Mouse (Mus musculus) embryonic facial prominence, embryonic 13.5 days (tissue): Measurements from ENCODE around the gene Smim4. TPM values are rescaled to one million over a fixed set of nuclear protein-coding genes. Genes with fewer than 3 reads are reported as not detected.

ENCODE experiments used
- ATAC-seq: fragments of 200-750 bp; cut with Nextera tagmentation; 2 replicates; pipeline ENCODE4 v1.8.0; 2017; ENCODE audit warnings: low read depth; ENCODE audit not compliant: insufficient number of reproducible peaks, insufficient read depth, low FRiP score, low TSS enrichment
- H3K27ac ChIP-seq: fragments of 300-500 bp; sonication (generic); 2 replicates; pipeline ENCODE4 v1.5.1; 2015; ENCODE audit warnings: moderate library complexity, mild to moderate bottlenecking, inconsistent platforms
- H3K27me3 ChIP-seq: fragments of 300-500 bp; sonication (generic); 2 replicates; pipeline ENCODE4 v1.6.1; 2015; ENCODE audit warnings: mild to moderate bottlenecking, inconsistent platforms
- H3K36me3 ChIP-seq: fragments of 300-500 bp; sonication (generic); 2 replicates; pipeline ENCODE4 v1.6.1; 2015; ENCODE audit warnings: mild to moderate bottlenecking, inconsistent platforms
- H3K4me1 ChIP-seq: fragments of 300-500 bp; sonication (generic); 2 replicates; pipeline ENCODE4 v1.6.1; 2015; ENCODE audit warnings: inconsistent platforms
- H3K4me2 ChIP-seq: fragments of 300-500 bp; sonication (generic); 2 replicates; pipeline ENCODE4 v1.6.1; 2015; ENCODE audit warnings: moderate library complexity, mild to moderate bottlenecking, inconsistent platforms
- H3K4me3 ChIP-seq: fragments of 300-500 bp; sonication (generic); 2 replicates; pipeline ENCODE4 v1.5.1; 2015; ENCODE audit warnings: mild to moderate bottlenecking, inconsistent platforms
- H3K9ac ChIP-seq: fragments of 300-500 bp; sonication (generic); 2 replicates; pipeline ENCODE4 v1.6.1; 2015; ENCODE audit warnings: mild to moderate bottlenecking, inconsistent platforms
- H3K9me3 ChIP-seq: fragments of 300-500 bp; sonication (generic); 2 replicates; pipeline ENCODE4 v1.6.1; 2016; ENCODE audit warnings: inconsistent platforms
- WGBS: fragments of 180-500 bp; shearing (Covaris S2); methylation state at CpG from one replicate; pipeline ENCODE4 v1.1.7; 2015; ENCODE audit warnings: mixed read lengths; 5-methylcytosine and 5-hydroxymethylcytosine counted together
- polyA plus RNA-seq: library from polyadenylated mRNA; unstranded; fragments of >200 nt; fragmentation: Nextera tagmentation; extraction: Ambion mirVana; gene quantifications from 2 replicates; pipeline ENCODE4 v1.2.1, GENCODE M21; 2015

The Smim4 gene
- polyA plus RNA-seq, 1 experiment from 2014 or later = 72.6 TPM

GRCm38 (mm10) chr14:31138219-31138896 lies 9.6 kb upstream of the Smim4 start:
- H3K4me2 ChIP-seq = no peak overlapping the region
- H3K27ac ChIP-seq = no peak overlapping the region
- no peaks in the 10 kb centered on the region for H3K27me3 ChIP-seq
- no peaks in the 10 kb centered on the region for H3K9me3 ChIP-seq
- peaks cover 16% of the 10 kb centered on the region for H3K4me1 ChIP-seq
- ATAC-seq = no peak
- no peak overlapping the region for H3K9ac ChIP-seq
- H3K36me3 ChIP-seq = peaks cover 91% of the 10 kb centered on the region
- no peak overlapping the region for H3K4me3 ChIP-seq
- 91% methylated on average over 19 of the region's 35 CpGs for WGBS

DNA sequence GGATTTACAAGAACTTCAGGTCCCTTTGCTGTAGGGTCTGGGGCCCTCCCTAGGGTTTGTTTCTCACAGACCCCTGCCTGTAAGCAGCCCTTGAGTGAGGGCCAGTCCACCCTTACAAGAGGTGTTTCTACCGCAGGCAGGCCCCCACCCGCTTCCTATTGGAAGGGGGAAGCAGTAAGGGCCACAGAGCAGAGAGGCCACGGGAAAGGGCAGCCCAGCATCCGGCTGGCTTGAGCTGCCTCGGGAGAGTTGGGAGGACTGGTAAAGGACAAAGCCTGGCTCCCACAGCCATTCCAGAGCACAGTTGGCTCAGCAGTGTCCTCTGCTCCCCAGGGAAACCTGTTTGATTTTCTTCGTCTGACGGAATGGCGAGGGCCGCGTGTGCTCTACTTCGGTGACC lies 9.0 kb upstream of the Smim4 start:
- H3K9me3 ChIP-seq = no peaks in the 10 kb centered on the region
- H3K4me3 ChIP-seq = no peak overlapping the region
- H3K27ac ChIP-seq = no peak overlapping the region
- 83% methylated on average over 11 of the region's 11 CpGs for WGBS
- no peak overlapping the region for H3K9ac ChIP-seq
- H3K36me3 ChIP-seq = peaks cover 86% of the 10 kb centered on the region
- H3K27me3 ChIP-seq = no peaks in the 10 kb centered on the region
- H3K4me2 ChIP-seq = no peak overlapping the region
- H3K4me1 ChIP-seq = peaks cover 21% of the 10 kb centered on the region
- ATAC-seq = no peak

- Histone ChIP-seq H3K4me3 (no peak overlapping the region), H3K9me3 (no peaks in the 10 kb centered on the region), H3K27me3 (no peaks in the 10 kb centered on the region), H3K27ac (no peak overlapping the region; the same call in 1 of the 2 replicates), H3K4me2 (no peak overlapping the region), H3K4me1 (peaks cover 27% of the 10 kb centered on the region), H3K9ac (no peak overlapping the region), H3K36me3 (peaks cover 82% of the 10 kb centered on the region)
- no peak for ATAC-seq
- 89% methylated on average over 10 of the region's 10 CpGs for WGBS
Observed at GRCm38 (mm10) chr14:31137281-31137595, 8.5 kb upstream of the Smim4 start.

DNA sequence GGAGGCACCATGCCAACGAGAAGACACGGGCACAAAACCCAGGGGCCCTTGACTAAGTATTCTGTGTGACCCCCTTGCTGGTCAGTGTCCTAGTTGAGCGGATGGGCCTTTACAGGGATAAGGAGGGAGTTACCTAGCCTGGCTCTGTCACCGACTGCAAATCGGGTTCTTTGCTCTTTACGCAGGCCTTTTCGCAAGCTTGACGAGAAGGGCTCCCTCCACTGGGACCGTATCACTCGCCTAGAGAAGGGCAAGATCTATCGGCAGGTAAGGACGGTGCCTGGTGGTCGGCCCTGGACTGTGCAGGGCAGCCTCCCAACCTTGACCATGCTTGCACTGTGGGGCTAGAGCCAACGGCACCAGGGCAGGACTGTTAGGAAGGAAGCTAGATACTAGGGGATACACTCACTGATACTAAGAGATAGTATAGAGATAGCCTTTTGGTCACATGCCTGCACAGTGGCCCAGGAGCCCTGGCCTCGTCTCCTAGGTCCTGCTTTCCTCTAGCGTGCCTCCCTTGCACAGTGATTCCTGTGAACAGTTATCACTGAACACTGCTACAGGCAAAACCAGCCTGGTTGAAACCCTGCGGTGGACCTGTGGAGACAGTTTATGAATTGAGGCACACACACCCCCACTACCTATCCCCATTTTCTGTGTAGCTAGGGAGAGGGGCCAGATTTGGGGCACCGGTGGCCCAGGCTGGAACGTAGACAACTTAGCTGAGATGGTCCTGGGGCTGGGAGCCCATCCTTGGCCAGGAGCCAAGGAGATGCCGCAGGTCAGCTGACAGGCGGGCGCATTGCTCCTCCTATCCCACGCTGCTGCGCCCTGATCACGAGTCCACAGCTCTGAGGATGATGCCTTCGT lies 7.9 kb upstream of the Smim4 start:
- no peak overlapping the region for H3K9ac ChIP-seq
- peaks cover 33% of the 10 kb centered on the region for H3K4me1 ChIP-seq
- no peaks in the 10 kb centered on the region for H3K9me3 ChIP-seq
- ATAC-seq = no peak
- H3K4me3 ChIP-seq = no peak overlapping the region
- WGBS = 94% methylated on average over 26 of the region's 26 CpGs
- no peak overlapping the region for H3K4me2 ChIP-seq
- no peaks in the 10 kb centered on the region for H3K27me3 ChIP-seq
- no peak overlapping the region; the same call in 1 of the 2 replicates for H3K27ac ChIP-seq
- peaks cover 76% of the 10 kb centered on the region for H3K36me3 ChIP-seq

GRCm38 (mm10) chr14:31135495-31136410 lies 7.0 kb upstream of the Smim4 start:
- ATAC-seq = no peak
- Histone ChIP-seq H3K4me2 (no peak overlapping the region), H3K4me1 (peaks cover 33% of the 10 kb centered on the region), H3K4me3 (no peak overlapping the region), H3K27ac (no peak overlapping the region), H3K9me3 (no peaks in the 10 kb centered on the region), H3K9ac (no peak overlapping the region; the same call in 1 of the 2 replicates), H3K36me3 (peaks cover 67% of the 10 kb centered on the region), H3K27me3 (no peaks in the 10 kb centered on the region)
- 89% methylated on average over 34 of the region's 34 CpGs for WGBS

DNA sequence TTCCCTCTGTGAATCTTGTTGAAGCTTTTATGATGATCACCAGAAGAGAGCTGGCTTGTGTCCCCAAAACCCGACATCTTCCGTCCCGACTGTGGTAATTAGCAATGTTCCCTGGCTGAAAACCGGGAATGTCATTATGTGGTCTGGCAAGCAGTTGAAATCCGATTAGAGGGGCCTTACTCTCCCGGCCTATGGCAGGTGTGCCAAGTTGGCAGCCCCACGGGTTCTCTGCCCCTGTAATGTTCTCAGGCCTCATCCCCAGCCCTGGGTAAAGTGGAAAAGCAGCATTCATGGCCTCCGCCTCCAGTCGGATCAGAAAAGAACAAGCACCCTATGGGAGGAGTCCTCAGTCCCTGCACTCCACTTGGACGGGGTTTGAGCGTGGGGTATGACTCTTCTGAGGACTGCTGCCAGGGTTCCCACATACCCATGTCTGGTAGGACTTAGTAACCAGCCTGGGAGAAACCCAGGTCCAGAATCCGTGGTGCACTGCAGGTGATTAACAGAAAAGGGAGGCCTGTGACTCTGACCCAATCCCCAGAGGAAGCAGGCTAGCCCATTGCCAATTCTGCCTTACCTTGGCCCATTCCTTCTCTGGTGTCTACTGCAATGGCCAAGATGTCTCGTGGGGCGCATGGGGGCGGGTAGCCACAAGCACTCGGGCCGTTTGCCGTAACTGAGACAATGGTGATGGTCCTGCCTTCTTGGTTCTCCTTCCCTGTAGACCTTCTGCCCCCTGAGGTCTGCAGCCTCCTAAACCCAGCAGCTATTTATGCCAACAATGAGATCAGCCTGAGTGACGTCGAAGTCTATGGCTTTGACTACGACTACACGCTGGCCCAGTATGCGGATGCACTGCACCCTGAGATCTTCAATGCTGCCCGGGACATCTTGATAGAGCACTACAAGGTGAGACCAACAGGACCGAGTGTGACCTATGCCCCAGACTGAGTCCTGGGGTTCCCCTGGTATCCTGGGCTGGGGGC lies 5.6 kb upstream of the Smim4 start:
- H3K4me3 ChIP-seq = no peak overlapping the region
- H3K4me1 ChIP-seq = peaks cover 42% of the 10 kb centered on the region
- peak overlapping the region; percentile 76 for H3K27ac ChIP-seq
- no peak for ATAC-seq
- WGBS = 81% methylated on average over 25 of the region's 25 CpGs
- peak overlapping the region; percentile 84 for H3K4me2 ChIP-seq
- H3K36me3 ChIP-seq = peaks cover 53% of the 10 kb centered on the region
- no peaks in the 10 kb centered on the region for H3K27me3 ChIP-seq
- no peaks in the 10 kb centered on the region for H3K9me3 ChIP-seq
- H3K9ac ChIP-seq = peak overlapping the region; percentile 94; the same call in 1 of the 2 replicates

DNA sequence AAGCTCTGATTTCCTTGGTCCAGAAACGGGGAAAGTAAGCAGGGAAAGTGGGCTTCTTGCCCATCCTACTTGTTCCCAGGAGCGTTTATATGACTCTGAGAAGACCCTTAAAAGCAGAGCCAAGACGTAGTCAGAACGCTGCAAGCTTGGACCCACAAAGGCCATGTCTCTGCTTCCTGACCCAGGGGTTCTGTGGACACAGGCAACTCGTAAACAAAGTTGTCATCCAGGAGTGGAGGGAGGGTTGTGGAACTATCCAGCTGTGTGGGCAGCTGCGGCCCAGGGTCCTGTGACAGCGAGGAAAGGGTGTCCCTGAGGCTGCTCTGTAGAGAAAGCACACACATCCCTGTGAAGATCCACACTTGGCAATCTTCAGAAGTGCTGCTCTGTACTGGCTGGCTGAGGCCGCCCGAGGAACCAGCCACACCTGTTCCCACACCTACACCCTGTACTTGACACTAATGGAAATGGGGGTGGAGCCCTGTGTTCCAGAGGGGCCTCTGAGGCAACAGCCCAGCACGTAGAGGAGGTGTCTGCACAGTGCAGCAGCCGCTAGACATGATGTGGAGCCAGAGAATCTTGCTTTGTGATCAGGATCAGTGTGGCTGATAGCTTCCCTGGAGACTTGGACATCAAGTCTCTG lies 4.4 kb upstream of the Smim4 start:
- H3K9me3 ChIP-seq = no peaks in the 10 kb centered on the region
- ATAC-seq = no peak
- 69% methylated on average over 11 of the region's 11 CpGs for WGBS
- H3K4me2 ChIP-seq = peak overlapping the region; percentile 84
- H3K27ac ChIP-seq = peak overlapping the region; percentile 76
- H3K4me1 ChIP-seq = peaks cover 43% of the 10 kb centered on the region
- no peaks in the 10 kb centered on the region for H3K27me3 ChIP-seq
- peak overlapping the region; percentile 94 for H3K9ac ChIP-seq
- peaks cover 41% of the 10 kb centered on the region for H3K36me3 ChIP-seq
- H3K4me3 ChIP-seq = peak overlapping the region; percentile 96

GRCm38 (mm10) chr14:31132491-31132975 lies 3.8 kb upstream of the Smim4 start:
- peaks cover 46% of the 10 kb centered on the region for H3K4me1 ChIP-seq
- WGBS = 84% methylated on average over 7 of the region's 7 CpGs
- H3K36me3 ChIP-seq = peaks cover 35% of the 10 kb centered on the region
- ATAC-seq = no peak
- peak overlapping the region; percentile 84 for H3K4me2 ChIP-seq
- H3K27ac ChIP-seq = no peak overlapping the region
- H3K9me3 ChIP-seq = no peaks in the 10 kb centered on the region
- H3K4me3 ChIP-seq = peak overlapping the region; percentile 96
- peak overlapping the region; percentile 94 for H3K9ac ChIP-seq
- no peaks in the 10 kb centered on the region for H3K27me3 ChIP-seq

DNA sequence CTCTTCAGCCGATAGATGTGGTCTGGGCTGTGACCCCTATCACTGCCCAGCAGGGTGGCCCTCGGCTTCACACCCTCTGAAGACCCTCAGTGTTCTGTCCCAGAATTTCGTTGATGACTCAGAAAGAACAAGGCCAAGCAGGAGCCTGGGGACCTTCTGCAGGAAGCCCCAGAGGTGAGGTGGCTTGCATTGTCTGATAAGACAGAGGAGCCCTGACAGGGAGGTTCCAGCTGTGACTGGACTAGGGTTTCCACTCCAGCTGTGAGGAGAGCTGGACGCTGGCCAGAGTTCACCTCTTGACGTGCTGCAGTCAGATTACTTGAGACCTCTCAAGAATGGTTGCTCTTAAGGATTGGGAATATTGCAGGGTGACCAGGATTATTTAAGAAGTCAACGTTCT lies 3.3 kb upstream of the Smim4 start:
- H3K36me3 ChIP-seq = peaks cover 30% of the 10 kb centered on the region
- WGBS = 12% methylated on average over 6 of the region's 6 CpGs
- H3K4me1 ChIP-seq = peaks cover 52% of the 10 kb centered on the region
- peak overlapping the region; percentile 94 for H3K9ac ChIP-seq
- no peak for ATAC-seq
- H3K4me3 ChIP-seq = peak overlapping the region; percentile 96
- H3K27me3 ChIP-seq = no peaks in the 10 kb centered on the region
- no peaks in the 10 kb centered on the region for H3K9me3 ChIP-seq
- H3K27ac ChIP-seq = peak overlapping the region; percentile 89; the same call in 1 of the 2 replicates
- peak overlapping the region; percentile 84 for H3K4me2 ChIP-seq

DNA sequence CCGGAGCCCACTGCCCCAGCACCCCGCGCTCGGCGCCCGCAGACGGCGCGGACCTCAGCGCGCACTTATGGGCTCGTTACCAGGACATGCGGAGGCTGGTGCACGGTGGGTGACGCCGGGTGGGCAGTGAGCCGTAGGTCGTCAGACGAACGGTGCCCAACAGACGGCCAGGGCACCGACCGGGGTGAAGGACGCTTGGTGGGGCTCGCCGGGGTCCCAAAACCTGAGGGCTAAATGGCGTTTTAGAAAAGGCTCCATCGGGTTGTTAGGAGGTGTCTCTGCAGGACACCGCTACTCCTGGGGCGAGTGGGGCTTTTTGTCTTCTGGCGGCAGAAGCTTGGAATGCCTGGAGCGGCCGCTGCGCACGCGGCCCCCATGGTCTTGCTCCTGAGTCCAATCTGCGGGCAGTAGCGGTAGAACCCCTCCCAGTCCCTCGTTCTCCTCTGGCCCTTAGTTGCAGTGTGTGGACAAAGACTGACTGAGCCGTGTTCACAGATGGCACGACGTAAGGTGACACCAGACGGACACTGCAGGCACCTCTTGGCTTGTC lies 2.6 kb upstream of the Smim4 start:
- Histone ChIP-seq H3K9ac (peak overlapping the region; percentile 94), H3K4me2 (peak overlapping the region; percentile 84), H3K27ac (peak overlapping the region; percentile 89), H3K4me1 (peaks cover 57% of the 10 kb centered on the region), H3K36me3 (peaks cover 23% of the 10 kb centered on the region), H3K4me3 (peak overlapping the region; percentile 96), H3K9me3 (no peaks in the 10 kb centered on the region), H3K27me3 (no peaks in the 10 kb centered on the region)
- WGBS = under 1% methylated on average over 42 of the region's 43 CpGs
- no peak for ATAC-seq
